Mouse (Mus musculus) ES-E14 (cell line): ENCODE data around the gene Cyth4. TPM values are rescaled to one million over a fixed set of nuclear protein-coding genes. Genes with fewer than 3 reads are reported as not detected.

Experiments
- DNase-seq: peaks from one replicate; pipeline ENCODE4 v3.0.0-alpha.2; 2013; ENCODE audit warnings: low read depth, low spot score
- H3K27ac ChIP-seq: 2 replicates; pipeline ENCODE4 v1.5.1; 2012; ENCODE audit warnings: low read depth, mild to moderate bottlenecking, low read length, moderate library complexity, mixed read lengths; ENCODE audit not compliant: poor library complexity, insufficient read depth, severe bottlenecking
- H3K36me3 ChIP-seq: 2 replicates; pipeline ENCODE4 v1.6.1; 2012; ENCODE audit warnings: mild to moderate bottlenecking, low read length, moderate library complexity, mixed read lengths; ENCODE audit not compliant: control insufficient read depth, poor library complexity, insufficient read depth, severe bottlenecking
- H3K4me1 ChIP-seq, 2 experiments: fragments of 150-350 bp in 1 of 2; sonication (generic) in 1 of 2; 2 replicates each; pipeline ENCODE4 v1.6.1; 2012; ENCODE audit warnings: low read length in 2 of 2, mild to moderate bottlenecking in 1 of 2, mixed read lengths in 1 of 2; ENCODE audit not compliant: control insufficient read depth in 2 of 2, insufficient read depth in 2 of 2, poor library complexity in 1 of 2
- H3K4me3 ChIP-seq, 2 experiments: fragments of 150-350 bp in 1 of 2; sonication (generic) in 1 of 2; 2 replicates each; pipeline ENCODE4 v1.5.1; 2012; ENCODE audit warnings: low read length in 2 of 2, low read depth in 1 of 2, mild to moderate bottlenecking in 1 of 2, mixed read lengths in 1 of 2; ENCODE audit not compliant: insufficient read depth in 1 of 2, poor library complexity in 1 of 2, severe bottlenecking in 1 of 2
- H3K9ac ChIP-seq: 2 replicates; pipeline ENCODE4 v1.6.1; 2012; ENCODE audit warnings: low read depth, mild to moderate bottlenecking, low read length, mixed read lengths; ENCODE audit not compliant: poor library complexity, insufficient read depth, severe bottlenecking
- H3K9me3 ChIP-seq: fragments of 150-350 bp; sonication (generic); 2 replicates; pipeline ENCODE4 v1.6.1; 2012; ENCODE audit warnings: low read depth, mild to moderate bottlenecking, low read length; ENCODE audit not compliant: control insufficient read depth, insufficient read depth
- CHD2 ChIP-seq: IDR thresholded peaks from 2 replicates; pipeline ENCODE4 v1.6.1; 2014; ENCODE audit warnings: mild to moderate bottlenecking, low read depth, low read length, inconsistent platforms
- HCFC1 ChIP-seq: IDR thresholded peaks from 2 replicates; pipeline ENCODE4 v1.6.1; 2012; ENCODE audit warnings: low read length, inconsistent platforms, borderline replicate concordance; ENCODE audit not compliant: insufficient read depth
- MAFK ChIP-seq: IDR thresholded peaks from 2 replicates; pipeline ENCODE4 v1.6.1; 2014; ENCODE audit warnings: mild to moderate bottlenecking, low read depth, low read length, inconsistent platforms; ENCODE audit not compliant: insufficient read depth
- ZC3H11A ChIP-seq: IDR thresholded peaks from 2 replicates; pipeline ENCODE4 v1.6.1; 2012; ENCODE audit warnings: low read depth, mild to moderate bottlenecking, inconsistent platforms, low read length, borderline replicate concordance
- ZNF384 ChIP-seq: IDR thresholded peaks from 2 replicates; pipeline ENCODE4 v1.6.1; 2012; ENCODE audit warnings: low read depth, low read length, inconsistent platforms
- in situ Hi-C, 2 experiments: fragments of 600-800 bp; cut with MboI; formaldehyde crosslinking; loops; one replicate each; pipeline ENCODE4 v1.15.1; 2025; ENCODE audit warnings: low sequenced_read_pairs in 2 of 2, inconsistent platforms in 1 of 2; ENCODE audit not compliant: unreplicated experiment in 2 of 2
- total RNA-seq: library from RNA; depleted of rRNA; stranded (reverse); fragments of 300-350 nt; gene quantifications from 2 replicates; pipeline ENCODE4 v1.2.3, GENCODE M21; 2012; rRNA removed

Cyth4 gene
- 2.3 and 2.7 TPM in 2 replicates for total RNA-seq

DNA sequence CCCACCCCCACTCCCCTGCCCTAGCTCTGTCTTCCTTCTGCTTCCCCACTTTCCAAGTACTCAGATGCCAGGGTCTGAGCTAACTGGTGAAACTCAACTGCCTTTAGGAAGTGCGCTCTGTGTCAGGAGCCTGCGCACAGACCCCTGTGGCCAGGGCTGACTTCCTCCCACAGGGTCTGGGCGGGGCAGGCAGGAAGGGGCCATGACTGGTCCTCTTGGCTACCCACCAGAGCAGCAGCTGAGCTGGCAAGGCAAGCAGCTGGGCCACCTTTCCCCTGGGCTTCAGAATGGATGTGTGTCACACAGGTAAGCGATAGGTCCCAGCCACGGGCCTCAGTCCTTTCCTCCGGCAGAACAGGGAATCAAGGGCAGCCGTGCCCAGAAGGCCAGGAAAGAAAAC, at the start of gene Cyth4:
Gene Cyth4, plus strand, starts transcription at position 134 of the 400 bp plus-strand sequence.
- DNase-seq, result no peak
- no peak for TF ChIP-seq ZNF384
- TF ChIP-seq MAFK, result no peak
- no peak for TF ChIP-seq ZC3H11A
- no peak for TF ChIP-seq CHD2
- H3K4me1 ChIP-seq, result peaks cover 0 to 4% of the 10 kb centered on the region in 2 experiments; a peak in 1 of 4 replicates
- no peak within 1 kb of the TSS for H3K4me3 ChIP-seq
- in situ Hi-C loops, result no loop called here
- no peak within 1 kb of the TSS for H3K27ac ChIP-seq
- H3K36me3 ChIP-seq, result no peaks in the 10 kb centered on the region
- H3K9me3 ChIP-seq, result no peaks in the 10 kb centered on the region
- H3K9ac ChIP-seq, result no peak within 1 kb of the TSS

DNA sequence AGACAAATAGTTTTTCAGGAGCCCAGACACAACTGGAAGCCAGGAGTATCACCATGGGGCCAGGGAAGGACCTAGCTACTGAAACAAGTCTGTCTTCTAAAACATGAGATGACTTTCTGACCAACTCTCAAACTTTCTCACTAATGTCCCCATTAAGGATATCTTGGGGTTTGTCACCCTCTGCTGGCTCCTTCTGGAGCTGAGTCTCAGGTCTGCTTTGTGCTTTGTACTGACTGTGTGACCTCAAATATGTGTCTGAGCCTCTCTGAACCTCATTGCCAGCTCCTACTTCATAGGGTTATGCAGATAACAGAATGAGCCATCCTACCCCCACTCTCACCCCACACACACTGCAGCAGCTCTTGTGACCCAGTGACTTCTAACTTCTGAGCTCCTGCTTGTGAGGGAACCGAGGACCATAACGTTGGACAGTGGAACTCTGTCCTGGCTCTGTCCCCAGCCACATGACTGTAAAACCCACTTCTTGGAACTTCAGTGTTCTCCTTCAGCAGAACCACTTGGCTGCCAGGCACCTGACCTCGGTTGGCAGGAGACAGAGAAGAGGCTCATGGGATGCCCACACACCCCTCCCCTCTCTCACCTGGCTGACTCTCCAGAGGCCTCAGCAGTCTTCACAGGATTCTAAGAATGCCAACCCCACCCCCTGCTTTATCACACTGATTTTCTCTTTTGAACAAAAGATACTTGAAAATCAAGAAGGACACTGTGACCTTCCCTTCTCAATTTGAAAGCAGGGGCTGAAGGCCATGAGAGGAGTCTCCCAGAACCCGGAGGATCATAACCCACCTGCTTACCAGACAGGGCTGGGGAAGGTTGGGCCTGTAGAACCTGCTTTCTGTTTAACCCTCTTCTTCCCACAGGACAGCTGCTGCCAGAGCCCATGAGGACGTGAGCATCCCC, 49.2 kb upstream of the Cyth4 start:
- Histone ChIP-seq H3K27ac (peak overlapping the region; percentile 37; the same call in 1 of the 2 replicates), H3K9me3 (no peaks in the 10 kb centered on the region), H3K4me1 (peaks cover 8 to 24% of the 10 kb centered on the region in 2 experiments), H3K4me3 (no peak overlapping the region), H3K36me3 (no peaks in the 10 kb centered on the region), H3K9ac (peak overlapping the region; percentile 21; the same call in 1 of the 2 replicates)
- in situ Hi-C loops, result no loop called here
- DNase-seq, result no peak
- TF ChIP-seq ZC3H11A, result peak; percentile 52; the same call in 1 of the 2 replicates
- TF ChIP-seq CHD2, result no peak
- TF ChIP-seq HCFC1, result no peak

DNA sequence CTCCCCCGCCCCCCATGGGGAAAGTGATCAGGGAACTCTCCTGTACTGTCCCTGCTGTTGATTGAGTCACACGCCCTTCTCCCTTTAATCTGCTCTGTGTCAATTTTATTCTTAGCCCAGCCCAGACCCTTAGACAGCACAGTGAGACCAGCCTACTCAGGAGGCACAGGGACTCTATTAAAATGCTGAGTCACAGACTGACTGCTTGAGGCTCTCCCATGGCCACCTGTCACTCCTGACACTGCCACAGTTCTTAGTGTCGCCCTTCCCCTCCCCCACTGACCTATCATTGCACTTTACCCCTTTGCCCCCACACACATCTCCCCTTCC, 48.5 kb upstream of the Cyth4 start:
- no peak for DNase-seq
- Histone ChIP-seq H3K27ac (no peak overlapping the region), H3K4me3 (no peak overlapping the region), H3K9me3 (no peaks in the 10 kb centered on the region), H3K36me3 (no peaks in the 10 kb centered on the region), H3K9ac (peak overlapping the region; percentile 21; the same call in 1 of the 2 replicates), H3K4me1 (peaks cover 8 to 24% of the 10 kb centered on the region in 2 experiments)
- in situ Hi-C loops, result no loop called here
- TF ChIP-seq MAFK (peak; percentile 90), ZNF384 (no peak)

DNA sequence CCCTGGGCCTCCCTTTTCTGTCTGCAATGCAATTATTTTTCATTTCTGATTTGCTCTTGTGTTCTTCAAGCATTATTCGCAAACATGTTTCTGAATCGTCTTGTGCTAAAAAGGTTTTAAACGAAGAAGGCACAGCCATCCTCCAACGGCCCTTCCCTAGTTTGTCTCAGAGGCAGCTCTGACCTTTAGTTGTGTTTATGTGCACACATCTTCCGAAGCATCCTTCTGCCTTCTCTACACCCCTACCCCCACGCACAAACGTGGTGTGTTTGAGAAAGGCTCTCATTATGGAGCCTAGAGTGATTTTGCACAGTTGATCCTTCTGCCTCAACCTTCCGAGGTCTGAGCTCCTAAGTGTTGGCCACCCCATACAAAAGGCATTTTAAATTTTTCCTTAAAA, 48.1 kb upstream of the Cyth4 start:
- H3K9me3 ChIP-seq, result no peaks in the 10 kb centered on the region
- TF ChIP-seq ZNF384, result no peak
- TF ChIP-seq CHD2, result no peak
- TF ChIP-seq MAFK, result no peak
- no peak for TF ChIP-seq ZC3H11A
- no peak for TF ChIP-seq HCFC1
- H3K27ac ChIP-seq, result no peak overlapping the region
- in situ Hi-C loops, result no loop called here
- H3K36me3 ChIP-seq, result peaks cover 3% of the 10 kb centered on the region; the same call in 1 of the 2 replicates
- H3K4me3 ChIP-seq, result no peak overlapping the region
- H3K9ac ChIP-seq, result no peak overlapping the region
- peaks cover 8 to 24% of the 10 kb centered on the region in 2 experiments for H3K4me1 ChIP-seq
- DNase-seq, result no peak
